Mouse (Mus musculus) cortical plate, adult 2 months (tissue): ENCODE results near the gene Spata25. TPM values are rescaled to one million over a fixed set of nuclear protein-coding genes. Genes with fewer than 3 reads are reported as not detected.
"Not testable (repeated sequence)": the region's sequence is repeated elsewhere in the genome, so short reads cannot be mapped to it uniquely, and the experiment has no call there.

Source experiments
- H3K27ac ChIP-seq: fragments of 200-500 bp; 2 replicates; pipeline ENCODE4 v1.5.1; 2012; ENCODE audit warnings: low read length, control low read depth, inconsistent platforms; ENCODE audit not compliant: insufficient read depth
- H3K4me1 ChIP-seq: fragments of 200-500 bp; 2 replicates; pipeline ENCODE4 v1.6.1; 2011; ENCODE audit warnings: low read length; ENCODE audit not compliant: control insufficient read depth, insufficient read depth
- H3K4me3 ChIP-seq: fragments of 200-500 bp; 2 replicates; pipeline ENCODE4 v1.5.1; 2011; ENCODE audit warnings: mild to moderate bottlenecking, low read length, control low read depth; ENCODE audit not compliant: insufficient read depth
- CTCF ChIP-seq: fragments of 200-500 bp; IDR thresholded peaks from 2 replicates; pipeline ENCODE4 v1.5.1; 2011; ENCODE audit warnings: mild to moderate bottlenecking, control low read depth, low read length; ENCODE audit not compliant: insufficient read depth; ENCODE audit errors: extremely low read depth
- POLR2A ChIP-seq: fragments of 200-500 bp; IDR thresholded peaks from 2 replicates; pipeline ENCODE4 v1.6.1; 2011; ENCODE audit warnings: mild to moderate bottlenecking, low read length, control low read depth; ENCODE audit not compliant: insufficient read depth; ENCODE audit errors: extremely low read depth
- polyA plus RNA-seq: library from polyadenylated mRNA; depleted of rRNA; stranded (reverse); fragments of >200 nt; gene quantifications from 2 replicates; pipeline ENCODE4 v1.2.3, GENCODE M21; 2012

The Spata25 gene
- polyA plus RNA-seq, 1 experiment, result 0.23 TPM

- Histone ChIP-seq H3K4me1 (no peaks in the 10 kb centered on the region; the same call in 1 of the 2 replicates), H3K4me3 (peak overlapping the region; percentile 33), H3K27ac (no peak overlapping the region)
- TF ChIP-seq POLR2A, result no peak
- no peak for TF ChIP-seq CTCF
Observed at GRCm38 (mm10) chr2:164856309-164857100, 28.2 kb upstream of the Spata25 start.

GRCm38 (mm10) chr2:164855572-164855971 lies 27.2 kb upstream of the Spata25 start:
- H3K27ac ChIP-seq, H3K4me1 ChIP-seq, H3K4me3 ChIP-seq: not testable (repeated sequence)

- H3K27ac ChIP-seq, result no peak overlapping the region
- H3K4me3 ChIP-seq, result no peak overlapping the region
- TF ChIP-seq CTCF, result no peak
- TF ChIP-seq POLR2A, result no peak
- H3K4me1 ChIP-seq, result no peaks in the 10 kb centered on the region
Observed at GRCm38 (mm10) chr2:164850061-164850460, 21.7 kb upstream of the Spata25 start.

- TF ChIP-seq POLR2A (no peak), CTCF (no peak)
- H3K4me3 ChIP-seq, result no peak overlapping the region
- no peaks in the 10 kb centered on the region for H3K4me1 ChIP-seq
- no peak overlapping the region for H3K27ac ChIP-seq
Observed at GRCm38 (mm10) chr2:164845782-164846181, 17.4 kb upstream of the Spata25 start.

- H3K4me1 ChIP-seq, result no peaks in the 10 kb centered on the region
- TF ChIP-seq CTCF, result no peak
- TF ChIP-seq POLR2A, result no peak
- no peak overlapping the region for H3K27ac ChIP-seq
- no peak overlapping the region for H3K4me3 ChIP-seq
Observed at GRCm38 (mm10) chr2:164835164-164835563, 6.8 kb upstream of the Spata25 start.

- Histone ChIP-seq H3K4me1 (no peaks in the 10 kb centered on the region), H3K4me3 (peak overlapping the region; percentile 50), H3K27ac (no peak overlapping the region)
- TF ChIP-seq CTCF (0 out of 2 replicates have a peak, but pooled peaks have one; percentile 1), POLR2A (0 out of 2 replicates have a peak, but pooled peaks have one; percentile 15)
Observed at GRCm38 (mm10) chr2:164834531-164834930, 6.2 kb upstream of the Spata25 start.

- TF ChIP-seq POLR2A, result peak; percentile 90
- no peak for TF ChIP-seq CTCF
- H3K4me3 ChIP-seq, result peak within 1 kb of the TSS; percentile 50
- peak within 1 kb of the TSS; percentile 77 for H3K27ac ChIP-seq
- H3K4me1 ChIP-seq, result no peaks in the 10 kb centered on the region
Observed at GRCm38 (mm10) chr2:164833314-164833959, 5.1 kb upstream of the Spata25 start, which contains the start of gene Neurl2. Gene Neurl2 (minus strand): TSS chr2:164833456.

- H3K27ac ChIP-seq, result peak within 1 kb of the TSS; percentile 77
- TF ChIP-seq POLR2A (peak; percentile 55; the same call in 1 of the 2 replicates), CTCF (peak; percentile 37)
- H3K4me3 ChIP-seq, result peak within 1 kb of the TSS; percentile 50
- no peaks in the 10 kb centered on the region for H3K4me1 ChIP-seq
Observed at GRCm38 (mm10) chr2:164832748-164833301, 4.5 kb upstream of the Spata25 start, which contains the start of gene Ctsa. Gene Ctsa (plus strand): TSS chr2:164832873.

GRCm38 (mm10) chr2:164832032-164832747 lies 3.9 kb upstream of the Spata25 start:
- Histone ChIP-seq H3K27ac (no peak overlapping the region), H3K4me3 (peak overlapping the region; percentile 50; the same call in 1 of the 2 replicates), H3K4me1 (no peaks in the 10 kb centered on the region)
- TF ChIP-seq POLR2A (no peak), CTCF (no peak)
